Mouse (Mus musculus) embryonic facial prominence, embryonic 11.5 days (tissue): ENCODE data around the gene Ksr1. TPM values are rescaled to one million over a fixed set of nuclear protein-coding genes. Genes with fewer than 3 reads are reported as not detected.
A peak's percentile ranks its signal among the peaks of the same experiment; 100 is the strongest.

Source experiments
- ATAC-seq: fragments of 200-750 bp; cut with Nextera tagmentation; replicated peaks from 2 replicates; pipeline ENCODE4 v1.8.0; 2017; ENCODE audit warnings: low read depth; ENCODE audit not compliant: insufficient number of reproducible peaks, low FRiP score, low TSS enrichment
- DNase-seq: peaks from one replicate; pipeline ENCODE4 v3.0.0-alpha.2; 2015; ENCODE audit warnings: low spot score
- H3K27ac ChIP-seq: fragments of 300-500 bp; sonication (generic); replicated peaks from 2 replicates; pipeline ENCODE4 v1.5.1; 2014; ENCODE audit warnings: mild to moderate bottlenecking, low read depth, low read length, control low read depth
- H3K27me3 ChIP-seq: fragments of 300-500 bp; sonication (generic); 2 replicates; pipeline ENCODE4 v1.6.1; 2014; ENCODE audit warnings: mild to moderate bottlenecking, low read length, moderate library complexity, mixed read lengths; ENCODE audit not compliant: control insufficient read depth, insufficient read depth
- H3K36me3 ChIP-seq: fragments of 300-500 bp; sonication (generic); replicated peaks from 2 replicates; pipeline ENCODE4 v1.6.1; 2014; ENCODE audit warnings: low read depth, mild to moderate bottlenecking, low read length, moderate library complexity, mixed read lengths; ENCODE audit not compliant: control insufficient read depth, insufficient read depth
- H3K4me1 ChIP-seq: fragments of 300-500 bp; sonication (generic); 2 replicates; pipeline ENCODE4 v1.6.1; 2014; ENCODE audit warnings: low read length, mixed read lengths; ENCODE audit not compliant: control insufficient read depth, insufficient read depth
- H3K4me2 ChIP-seq: fragments of 300-500 bp; sonication (generic); 2 replicates; pipeline ENCODE4 v1.6.1; 2014; ENCODE audit warnings: low read depth, mild to moderate bottlenecking, control low read depth, low read length, moderate library complexity
- H3K4me3 ChIP-seq: fragments of 300-500 bp; sonication (generic); 2 replicates; pipeline ENCODE4 v1.5.1; 2014; ENCODE audit warnings: low read depth, low read length, control low read depth
- H3K9ac ChIP-seq: fragments of 300-500 bp; sonication (generic); replicated peaks from 2 replicates; pipeline ENCODE4 v1.6.1; 2014; ENCODE audit warnings: mild to moderate bottlenecking, control low read depth, low read length
- H3K9me3 ChIP-seq: fragments of 300-500 bp; sonication (generic); replicated peaks from 2 replicates; pipeline ENCODE4 v1.6.1; 2016; ENCODE audit warnings: mild to moderate bottlenecking, low read length, inconsistent platforms, mixed read lengths; ENCODE audit not compliant: control insufficient read depth
- WGBS: fragments of 180-500 bp; shearing (Covaris S2); extraction: QIAGEN DNeasy Blood & Tissue Kit; methylation state at CpG from one replicate; pipeline ENCODE4 v1.1.7; 2014; 5-methylcytosine and 5-hydroxymethylcytosine counted together
- polyA plus RNA-seq: library from polyadenylated mRNA; unstranded; fragments of >200 nt; fragmentation: Nextera tagmentation; extraction: Ambion mirVana; gene quantifications from 2 replicates; pipeline ENCODE4 v1.2.1, GENCODE M21; 2014

Gene Ksr1
- polyA plus RNA-seq, 1 experiment from 2014 or later, result 2.9 TPM

DNA sequence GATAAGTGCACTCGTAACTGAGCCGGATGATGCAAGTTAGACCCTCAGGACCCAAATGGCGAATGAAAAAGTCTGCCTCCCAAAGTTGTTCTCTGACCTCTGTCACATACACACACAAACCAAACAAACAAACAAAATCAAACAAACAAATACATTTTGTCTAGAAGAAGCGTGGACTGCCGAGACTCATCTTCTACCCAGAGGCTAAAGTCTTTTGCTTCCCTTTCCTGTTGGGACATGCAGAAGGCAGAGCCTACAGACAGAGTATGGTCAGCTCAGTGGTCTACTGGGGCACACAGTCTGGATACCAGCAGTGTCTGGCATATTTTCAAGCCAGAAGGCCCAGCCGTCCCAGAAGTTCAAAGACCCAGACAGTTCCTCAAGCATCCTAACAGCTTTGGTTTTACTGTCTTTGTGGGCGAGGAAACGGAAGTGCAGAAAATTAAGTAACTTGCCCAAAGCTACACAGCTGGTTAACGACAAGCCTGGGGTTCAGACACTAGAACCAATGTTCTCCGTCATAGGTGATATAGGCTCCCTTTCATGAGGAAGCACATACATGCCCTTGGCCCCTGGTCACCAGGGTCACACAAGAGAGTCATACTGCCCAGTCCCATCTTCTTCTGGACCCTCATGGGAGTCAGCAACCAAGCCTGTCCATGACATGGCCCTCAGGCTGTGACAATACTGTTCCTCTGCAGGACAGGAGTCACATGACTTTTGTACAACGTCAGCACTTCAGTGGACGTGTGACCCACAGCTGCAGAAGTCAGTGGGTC is 163.5 kb downstream of the Ksr1 start:
- Histone ChIP-seq H3K9me3 (no peaks in the 10 kb centered on the region), H3K27me3 (no peaks in the 10 kb centered on the region), H3K27ac (no peak overlapping the region), H3K9ac (no peak overlapping the region), H3K4me3 (no peak overlapping the region), H3K4me2 (no peak overlapping the region), H3K36me3 (no peaks in the 10 kb centered on the region), H3K4me1 (no peaks in the 10 kb centered on the region)
- WGBS, result 81% methylated on average over 12 of the region's 12 CpGs
- ATAC-seq, result no peak
- DNase-seq, result no peak

DNA sequence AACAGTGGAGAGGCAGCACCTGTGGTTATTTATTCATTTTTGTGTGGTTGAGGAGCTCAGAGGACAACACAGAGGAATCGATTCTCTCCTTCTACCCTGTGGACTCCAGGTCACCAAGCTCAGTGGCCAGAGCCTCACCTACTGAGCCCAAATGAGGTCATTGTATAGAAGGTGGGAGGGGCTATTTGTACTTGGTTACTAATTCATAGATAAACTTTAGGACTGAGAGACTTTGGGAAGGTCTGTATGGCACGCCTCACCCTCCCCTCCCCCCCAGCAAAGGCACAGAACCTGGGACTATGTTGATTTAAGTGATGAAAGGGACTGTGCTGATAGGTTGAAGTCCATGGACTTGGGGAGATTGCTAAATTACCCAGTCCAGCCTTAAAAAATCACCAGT is 164.2 kb downstream of the Ksr1 start:
- DNase-seq, result no peak

DNA sequence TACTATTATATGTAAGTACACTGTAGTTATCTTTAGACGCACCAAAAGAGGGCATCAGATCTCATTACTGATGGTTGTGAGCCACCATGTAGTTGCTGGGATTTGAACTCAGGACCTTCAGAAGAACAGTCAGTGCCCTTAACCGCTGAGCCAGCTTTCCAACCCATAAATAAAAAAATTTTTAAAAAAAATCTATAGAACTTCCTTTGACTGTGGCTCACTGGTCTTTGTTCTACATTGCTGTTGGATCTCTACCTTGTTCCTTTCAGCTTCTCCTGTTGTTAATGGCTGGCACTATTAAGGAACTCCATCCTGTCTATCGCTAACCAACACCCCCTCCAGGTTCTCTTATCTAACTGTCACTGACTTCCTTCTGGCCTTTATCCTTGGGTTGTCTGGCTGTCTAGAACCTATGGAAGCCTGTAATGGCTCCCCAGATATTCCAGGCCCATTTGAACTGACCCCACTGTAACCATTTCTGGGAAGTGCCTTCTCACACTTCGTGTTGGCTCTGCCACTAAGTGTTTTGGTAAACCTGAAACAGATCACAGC is 166.0 kb downstream of the Ksr1 start:
- Histone ChIP-seq H3K27me3 (no peaks in the 10 kb centered on the region), H3K4me1 (no peaks in the 10 kb centered on the region), H3K27ac (no peak overlapping the region), H3K4me2 (no peak overlapping the region), H3K36me3 (no peaks in the 10 kb centered on the region), H3K9ac (no peak overlapping the region), H3K9me3 (no peaks in the 10 kb centered on the region), H3K4me3 (no peak overlapping the region)
- no peak for ATAC-seq
- DNase-seq, result no peak
- 78% methylated on average over 4 of the region's 4 CpGs for WGBS

More for the DNA sequence above, 164.2 kb downstream of the Ksr1 start:
- Histone ChIP-seq H3K27ac (no peak overlapping the region), H3K9ac (no peak overlapping the region), H3K4me3 (no peak overlapping the region), H3K4me2 (no peak overlapping the region), H3K27me3 (no peaks in the 10 kb centered on the region), H3K4me1 (no peaks in the 10 kb centered on the region), H3K36me3 (no peaks in the 10 kb centered on the region), H3K9me3 (no peaks in the 10 kb centered on the region)
- no peak for ATAC-seq
- 76% methylated on average over 2 of the region's 2 CpGs for WGBS

DNA sequence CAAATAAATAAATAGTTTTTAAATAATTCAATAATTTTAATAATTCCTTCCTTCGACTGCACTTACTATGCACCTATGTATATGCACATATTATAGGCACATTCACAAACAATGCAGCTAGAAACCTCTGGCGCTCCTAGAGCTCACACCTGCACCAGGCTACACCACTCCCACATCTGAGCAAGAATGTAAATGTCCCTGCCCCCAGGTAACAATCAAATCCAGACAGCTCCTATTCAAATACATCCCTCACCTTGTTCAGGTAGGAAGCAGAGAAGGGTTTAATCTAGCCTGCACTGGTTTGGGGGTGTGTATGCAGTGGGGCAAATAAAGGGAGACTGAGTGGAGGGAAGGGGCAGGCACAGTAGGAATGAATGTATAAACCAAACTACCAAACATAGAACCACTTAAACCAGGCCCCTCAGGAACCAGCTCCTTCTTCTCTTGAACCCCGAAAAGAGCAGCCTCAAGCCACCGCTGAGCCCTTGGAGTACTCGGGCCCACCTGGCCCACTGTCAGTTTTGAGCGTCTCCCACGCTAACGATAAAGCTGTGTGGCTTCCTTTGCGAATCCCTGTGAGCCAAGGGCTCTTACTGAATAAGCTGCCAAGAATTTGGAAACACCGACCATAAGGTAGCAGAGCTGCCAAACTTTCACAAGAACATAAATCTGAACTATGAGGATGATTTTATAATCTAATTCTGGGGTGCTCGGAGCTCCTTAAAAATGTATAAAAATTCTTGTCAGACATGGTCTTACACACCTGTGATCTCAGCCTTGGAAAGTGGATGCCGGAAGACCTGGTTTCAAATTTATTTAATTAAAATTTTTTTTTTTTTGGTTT is 167.8 kb downstream of the Ksr1 start:
- Histone ChIP-seq H3K4me3 (no peak overlapping the region), H3K9me3 (no peaks in the 10 kb centered on the region), H3K4me2 (no peak overlapping the region), H3K27me3 (no peaks in the 10 kb centered on the region), H3K9ac (no peak overlapping the region), H3K4me1 (0 out of 2 replicates have a peak, but pooled peaks cover under 1% of the 10 kb centered on the region), H3K36me3 (no peaks in the 10 kb centered on the region), H3K27ac (no peak overlapping the region)
- WGBS, result 87% methylated on average over 12 of the region's 12 CpGs
- no peak for ATAC-seq
- no peak for DNase-seq

DNA sequence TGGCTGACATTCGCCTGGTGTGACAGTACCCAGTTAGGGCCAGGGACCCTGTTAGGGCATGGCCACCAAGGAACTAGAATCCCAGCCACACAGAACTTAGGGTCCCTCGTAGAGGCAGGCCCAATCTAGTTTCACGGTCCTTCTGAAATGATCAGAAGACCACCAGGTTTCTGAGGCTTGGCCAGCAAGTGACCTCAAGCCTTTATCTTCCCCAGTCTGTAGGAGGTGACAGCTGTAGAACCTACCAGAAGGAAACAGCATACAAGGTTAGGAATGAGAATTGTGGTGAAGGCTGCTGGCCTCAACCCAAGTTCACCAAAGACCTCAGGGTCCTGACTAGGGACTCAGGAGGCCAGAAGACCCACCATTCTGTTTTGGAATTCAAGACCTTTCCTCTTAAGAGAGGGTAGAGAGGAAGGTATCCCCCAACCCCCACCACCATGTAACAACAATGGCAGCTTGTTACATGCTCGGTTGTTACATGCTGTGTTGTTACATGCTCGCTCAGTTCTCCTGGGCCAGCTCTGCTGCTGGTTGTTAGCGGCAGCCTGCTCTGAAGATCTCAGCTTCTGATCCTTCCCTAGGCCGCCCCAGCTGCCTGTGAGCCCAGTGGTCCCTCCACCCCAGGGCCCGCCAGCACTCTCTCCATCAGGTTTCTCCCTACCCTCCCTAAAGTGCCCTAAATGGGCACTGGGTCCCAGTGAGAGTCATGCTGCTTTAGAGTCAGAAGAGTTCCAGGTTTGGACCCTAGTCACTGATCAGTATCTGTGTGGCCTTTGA is 169.3 kb downstream of the Ksr1 start:
- 74% methylated on average over 8 of the region's 8 CpGs for WGBS

DNA sequence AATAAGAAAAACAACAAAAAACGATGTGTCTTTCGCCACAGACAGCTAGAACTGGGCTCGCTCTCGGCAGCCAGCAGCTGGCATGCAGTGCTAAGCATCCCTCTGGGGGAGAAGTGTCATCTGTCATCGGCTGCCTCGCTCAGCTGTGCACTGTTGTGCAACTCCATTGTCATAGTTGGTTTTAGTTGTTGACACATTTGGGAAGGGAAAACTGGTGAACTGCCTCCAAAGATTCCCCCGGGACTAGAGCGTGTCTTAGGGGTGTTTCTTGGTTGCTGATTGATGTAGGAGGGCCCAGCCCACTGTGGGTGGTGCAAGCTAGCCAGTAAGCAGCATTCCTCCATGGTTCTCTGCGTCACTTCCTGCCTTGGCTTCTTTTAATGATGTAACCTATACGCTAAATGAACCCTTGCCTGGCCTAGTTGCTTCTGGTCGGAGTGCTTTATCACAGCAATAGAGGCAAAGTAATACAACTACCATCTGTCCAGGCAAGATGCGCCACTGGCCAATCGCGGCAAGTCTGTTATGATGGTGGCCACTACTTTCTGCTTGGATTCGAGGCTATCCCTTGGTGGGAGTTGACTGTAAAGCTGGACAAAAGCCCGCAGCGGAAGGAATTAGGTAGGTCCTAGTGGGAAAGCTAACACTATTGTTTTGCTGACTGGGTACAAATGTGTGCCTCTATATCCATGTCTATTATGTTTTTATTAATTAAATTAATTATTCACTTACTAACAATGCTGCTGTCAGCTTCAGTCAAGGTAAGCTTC is 172.6 kb downstream of the Ksr1 start:
- H3K9ac ChIP-seq, result no peak overlapping the region
- peak; percentile 12 for DNase-seq
- H3K4me1 ChIP-seq, result 0 out of 2 replicates have a peak, but pooled peaks cover 4% of the 10 kb centered on the region
- no peaks in the 10 kb centered on the region for H3K9me3 ChIP-seq
- H3K4me2 ChIP-seq, result no peak overlapping the region
- H3K36me3 ChIP-seq, result no peaks in the 10 kb centered on the region
- no peaks in the 10 kb centered on the region for H3K27me3 ChIP-seq
- H3K4me3 ChIP-seq, result no peak overlapping the region
- WGBS, result 70% methylated on average over 17 of the region's 17 CpGs
- no peak; the same call in 1 of the 2 replicates for ATAC-seq
- no peak overlapping the region for H3K27ac ChIP-seq

More for the DNA sequence above, 169.3 kb downstream of the Ksr1 start:
- 0 out of 2 replicates have a peak, but pooled peaks cover 4% of the 10 kb centered on the region for H3K4me1 ChIP-seq
- no peaks in the 10 kb centered on the region for H3K9me3 ChIP-seq
- H3K27me3 ChIP-seq, result no peaks in the 10 kb centered on the region
- ATAC-seq, result no peak
- H3K9ac ChIP-seq, result no peak overlapping the region
- H3K36me3 ChIP-seq, result no peaks in the 10 kb centered on the region
- no peak for DNase-seq
- H3K4me3 ChIP-seq, result no peak overlapping the region
- H3K4me2 ChIP-seq, result no peak overlapping the region
- H3K27ac ChIP-seq, result no peak overlapping the region

DNA sequence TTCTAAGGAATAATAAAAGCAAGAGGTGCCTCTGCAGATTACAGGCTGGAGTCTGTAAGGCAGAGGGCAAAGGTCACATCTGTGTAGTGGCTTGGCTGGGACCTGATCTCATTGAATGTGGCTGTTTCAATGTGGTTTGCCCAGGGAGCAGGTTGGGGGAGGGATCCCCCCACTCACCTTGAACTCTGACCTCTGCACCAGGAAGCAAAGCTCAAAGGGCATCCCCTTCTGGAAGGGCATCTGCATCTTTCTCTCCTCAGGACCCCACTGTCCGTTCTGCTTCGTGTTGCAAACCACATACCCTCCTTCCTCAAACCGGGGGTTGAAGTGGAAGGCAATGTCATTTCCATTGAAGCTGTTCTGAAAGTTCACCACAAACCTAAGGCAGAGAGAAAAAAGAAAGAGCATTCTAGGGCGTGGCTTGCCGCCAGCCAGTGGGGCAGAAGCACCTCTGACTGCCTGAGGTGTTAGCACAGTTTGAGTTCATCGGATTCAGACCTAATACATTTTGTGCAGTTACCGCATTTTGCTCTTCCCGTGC is 173.3 kb downstream of the Ksr1 start:
- 53% methylated on average over 8 of the region's 8 CpGs for WGBS
- no peak overlapping the region for H3K4me2 ChIP-seq
- H3K36me3 ChIP-seq, result no peaks in the 10 kb centered on the region
- DNase-seq (peak; percentile 55), ATAC-seq (no peak)
- H3K9me3 ChIP-seq, result no peaks in the 10 kb centered on the region
- no peak overlapping the region for H3K27ac ChIP-seq
- H3K4me1 ChIP-seq, result 0 out of 2 replicates have a peak, but pooled peaks cover 4% of the 10 kb centered on the region
- no peaks in the 10 kb centered on the region for H3K27me3 ChIP-seq
- no peak overlapping the region for H3K9ac ChIP-seq
- no peak overlapping the region for H3K4me3 ChIP-seq
